Mouse (Mus musculus) forebrain, postnatal 0 days (tissue): ENCODE measurements around the gene Ccr9. TPM values are rescaled to one million over a fixed set of nuclear protein-coding genes. Genes with fewer than 3 reads are reported as not detected.
"Not testable (repeated sequence)": the region's sequence is repeated elsewhere in the genome, so short reads cannot be mapped to it uniquely, and the experiment has no call there.

ENCODE experiments used
- ATAC-seq: fragments of 200-750 bp; cut with Nextera tagmentation; 2 replicates; pipeline ENCODE4 v1.8.0; 2017; ENCODE audit warnings: mild to moderate bottlenecking, moderate library complexity
- DNase-seq: peaks from one replicate; pipeline ENCODE4 v3.0.0-alpha.2; 2015
- H3K27ac ChIP-seq: fragments of 300-500 bp; sonication (generic); 2 replicates; pipeline ENCODE4 v1.5.1; 2014; ENCODE audit warnings: low read depth, mild to moderate bottlenecking, antibody characterized with exemption, low read length, moderate library complexity, mixed read lengths
- H3K27me3 ChIP-seq: fragments of 300-500 bp; sonication (generic); 2 replicates; pipeline ENCODE4 v1.6.1; 2014; ENCODE audit warnings: mild to moderate bottlenecking, low read length, mixed read lengths; ENCODE audit not compliant: insufficient read depth
- H3K36me3 ChIP-seq: fragments of 300-500 bp; sonication (generic); 2 replicates; pipeline ENCODE4 v1.6.1; 2014; ENCODE audit warnings: mild to moderate bottlenecking, moderate library complexity; ENCODE audit not compliant: insufficient read depth
- H3K4me1 ChIP-seq: fragments of 300-500 bp; sonication (generic); 2 replicates; pipeline ENCODE4 v1.6.1; 2014; ENCODE audit warnings: antibody characterized with exemption; ENCODE audit not compliant: insufficient read depth
- H3K4me2 ChIP-seq: fragments of 300-500 bp; sonication (generic); 2 replicates; pipeline ENCODE4 v1.6.1; 2014; ENCODE audit warnings: low read depth, mild to moderate bottlenecking, moderate library complexity
- H3K4me3 ChIP-seq: fragments of 300-500 bp; sonication (generic); 2 replicates; pipeline ENCODE4 v1.5.1; 2014; ENCODE audit warnings: low read depth, low read length, mixed read lengths
- H3K9ac ChIP-seq: fragments of 300-500 bp; sonication (generic); 2 replicates; pipeline ENCODE4 v1.6.1; 2014; ENCODE audit warnings: mild to moderate bottlenecking
- H3K9me3 ChIP-seq: fragments of 300-500 bp; sonication (generic); 2 replicates; pipeline ENCODE4 v1.6.1; 2016; ENCODE audit warnings: low read length
- CTCF ChIP-seq: sonication (generic); IDR thresholded peaks from 2 replicates; pipeline ENCODE4 v1.5.1; 2016; ENCODE audit warnings: antibody characterized with exemption, control low read depth, low read depth
- WGBS: fragments of 180-500 bp; shearing (Covaris S2); extraction: QIAGEN DNeasy Blood & Tissue Kit; methylation state at CpG from one replicate; pipeline ENCODE4 v1.1.7; 2014; 5-methylcytosine and 5-hydroxymethylcytosine counted together
- polyA plus RNA-seq: library from polyadenylated mRNA; unstranded; fragments of >200 nt; fragmentation: Nextera tagmentation; extraction: Ambion mirVana; gene quantifications from 2 replicates; pipeline ENCODE4 v1.2.1, GENCODE M21; 2015
- total RNA-seq: library from RNA; depleted of rRNA; stranded (reverse); fragments of >200 nt; gene quantifications from 2 replicates; pipeline ENCODE4 v1.2.3, GENCODE M21; 2014

Ccr9 gene
- total and polyA plus RNA-seq, 2 experiments from 2014 or later = 0.34 to 0.52 TPM

- ATAC-seq = no peak
- no peak overlapping the region for H3K4me3 ChIP-seq
- no peaks in the 10 kb centered on the region for H3K9me3 ChIP-seq
- no peaks in the 10 kb centered on the region for H3K27me3 ChIP-seq
- DNase-seq = no peak
- no peak overlapping the region for H3K27ac ChIP-seq
- H3K4me2 ChIP-seq = no peak overlapping the region
- no peaks in the 10 kb centered on the region for H3K36me3 ChIP-seq
- H3K4me1 ChIP-seq = no peaks in the 10 kb centered on the region
- 75% methylated on average over 1 of the region's 1 CpGs for WGBS
- no peak for TF ChIP-seq CTCF
- no peak overlapping the region for H3K9ac ChIP-seq
These were observed 38.1 kb upstream of the Ccr9 start for GRCm38 (mm10) chr9:123640106-123640505.

- ATAC-seq = no peak
- Histone ChIP-seq H3K9ac (no peak overlapping the region), H3K4me3 (no peak overlapping the region), H3K9me3 (no peaks in the 10 kb centered on the region), H3K36me3 (no peaks in the 10 kb centered on the region), H3K4me1 (no peaks in the 10 kb centered on the region), H3K4me2 (no peak overlapping the region), H3K27ac (no peak overlapping the region), H3K27me3 (no peaks in the 10 kb centered on the region)
- DNase-seq = no peak
- WGBS = 85% methylated on average over 2 of the region's 2 CpGs
- TF ChIP-seq CTCF = no peak
These were observed 28.3 kb upstream of the Ccr9 start for GRCm38 (mm10) chr9:123649785-123650511.

- no peak for TF ChIP-seq CTCF
- DNase-seq (no peak), ATAC-seq (no peak)
- WGBS = 55% methylated on average over 4 of the region's 4 CpGs
- Histone ChIP-seq H3K9me3 (no peaks in the 10 kb centered on the region), H3K4me3 (no peak overlapping the region), H3K4me1 (no peaks in the 10 kb centered on the region), H3K27ac (no peak overlapping the region), H3K4me2 (no peak overlapping the region), H3K36me3 (no peaks in the 10 kb centered on the region), H3K27me3 (no peaks in the 10 kb centered on the region), H3K9ac (no peak overlapping the region)
These were observed 26.9 kb upstream of the Ccr9 start for GRCm38 (mm10) chr9:123651369-123651768.

- H3K36me3 ChIP-seq = no peaks in the 10 kb centered on the region
- no peak for ATAC-seq
- TF ChIP-seq CTCF = no peak
- no peak for DNase-seq
- WGBS = 81% methylated on average over 3 of the region's 3 CpGs
- H3K9ac ChIP-seq = no peak overlapping the region
- H3K9me3 ChIP-seq = no peaks in the 10 kb centered on the region
- H3K4me3 ChIP-seq = no peak overlapping the region
- H3K27ac ChIP-seq = no peak overlapping the region
- no peaks in the 10 kb centered on the region for H3K4me1 ChIP-seq
- no peak overlapping the region for H3K4me2 ChIP-seq
- H3K27me3 ChIP-seq = no peaks in the 10 kb centered on the region
These were observed 20.8 kb upstream of the Ccr9 start for GRCm38 (mm10) chr9:123657457-123657856.

- Histone ChIP-seq H3K4me3 (no peak overlapping the region), H3K27ac (no peak overlapping the region), H3K36me3 (no peaks in the 10 kb centered on the region), H3K27me3 (no peaks in the 10 kb centered on the region), H3K4me1 (no peaks in the 10 kb centered on the region), H3K4me2 (no peak overlapping the region), H3K9me3 (no peaks in the 10 kb centered on the region), H3K9ac (no peak overlapping the region)
- ATAC-seq (no peak), DNase-seq (no peak)
- no peak for TF ChIP-seq CTCF
These were observed 19.3 kb upstream of the Ccr9 start for GRCm38 (mm10) chr9:123658981-123659380.

- ATAC-seq (peak; percentile 93), DNase-seq (peak; percentile 71)
- not testable (repeated sequence) for H3K9me3 ChIP-seq, H3K4me1 ChIP-seq, H3K36me3 ChIP-seq, H3K4me2 ChIP-seq, H3K27me3 ChIP-seq, H3K9ac ChIP-seq, H3K4me3 ChIP-seq, H3K27ac ChIP-seq
- WGBS = 54% methylated on average over 17 of the region's 18 CpGs
These were observed 18.1 kb upstream of the Ccr9 start for GRCm38 (mm10) chr9:123659986-123660676.

- Histone ChIP-seq H3K27me3 (no peaks in the 10 kb centered on the region), H3K4me2 (no peak overlapping the region), H3K9me3 (no peaks in the 10 kb centered on the region), H3K36me3 (no peaks in the 10 kb centered on the region), H3K27ac (no peak overlapping the region), H3K9ac (no peak overlapping the region), H3K4me1 (no peaks in the 10 kb centered on the region), H3K4me3 (no peak overlapping the region)
- WGBS = 55% methylated on average over 5 of the region's 5 CpGs
- ATAC-seq (no peak), DNase-seq (no peak)
- peak; percentile 47 for TF ChIP-seq CTCF
These were observed 12.6 kb upstream of the Ccr9 start for GRCm38 (mm10) chr9:123665645-123666044.
